Mouse (Mus musculus): Measurements from ENCODE around the gene Kif27. TPM values are rescaled to one million over a fixed set of nuclear protein-coding genes. Genes with fewer than 3 reads are reported as not detected.
A peak's percentile ranks its signal among the peaks of the same experiment; 100 is the strongest.
"Not testable (repeated sequence)": the region's sequence is repeated elsewhere in the genome, so short reads cannot be mapped to it uniquely, and the experiment has no call there.

Gene Kif27
- polyA plus RNA-seq, 1 experiment from 2014 or later = 2.3 TPM

GRCm38 (mm10) chr13:58368835-58369234 is 9.9 kb upstream of the Kif27 start:
- DNase-seq (no peak), ATAC-seq (ENCODE audit: low FRiP score, low TSS enrichment) (no peak)
- H3K4me1 ChIP-seq (ENCODE audit: control insufficient read depth, insufficient read depth, low read length) = no peaks in the 10 kb centered on the region
- no peaks in the 10 kb centered on the region for H3K36me3 ChIP-seq (ENCODE audit: control insufficient read depth, insufficient read depth, low read length)
- 84% methylated on average over 4 of the region's 4 CpGs for WGBS
- no peak overlapping the region for H3K4me2 ChIP-seq (ENCODE audit: low read length)
- H3K27ac ChIP-seq (replicated peaks; ENCODE audit: low read depth, low read length) = no peak overlapping the region
- no peak overlapping the region for H3K4me3 ChIP-seq (replicated peaks; ENCODE audit: low read depth, low read length)
- no peaks in the 10 kb centered on the region for H3K9me3 ChIP-seq (ENCODE audit: control insufficient read depth, low read length)
- H3K27me3 ChIP-seq (ENCODE audit: control insufficient read depth, insufficient read depth, low read length) = no peaks in the 10 kb centered on the region
- H3K9ac ChIP-seq (replicated peaks; ENCODE audit: low read length) = no peak overlapping the region

GRCm38 (mm10) chr13:58367641-58368040 is 8.7 kb upstream of the Kif27 start:
- Histone ChIP-seq H3K36me3 (ENCODE audit: control insufficient read depth, insufficient read depth, low read length) (no peaks in the 10 kb centered on the region), H3K27me3 (ENCODE audit: control insufficient read depth, insufficient read depth, low read length) (no peaks in the 10 kb centered on the region), H3K4me2 (ENCODE audit: low read length) (no peak overlapping the region), H3K9ac (replicated peaks; ENCODE audit: low read length) (no peak overlapping the region), H3K4me3 (replicated peaks; ENCODE audit: low read depth, low read length) (no peak overlapping the region), H3K4me1 (ENCODE audit: control insufficient read depth, insufficient read depth, low read length) (no peaks in the 10 kb centered on the region), H3K9me3 (ENCODE audit: control insufficient read depth, low read length) (no peaks in the 10 kb centered on the region), H3K27ac (replicated peaks; ENCODE audit: low read depth, low read length) (no peak overlapping the region)
- DNase-seq = no peak
- no peak for ATAC-seq (ENCODE audit: low FRiP score, low TSS enrichment)
- 65% methylated on average over 1 of the region's 1 CpGs for WGBS

- Histone ChIP-seq H3K4me2 (ENCODE audit: low read length) (no peak overlapping the region), H3K27ac (replicated peaks; ENCODE audit: low read depth, low read length) (no peak overlapping the region), H3K9ac (replicated peaks; ENCODE audit: low read length) (no peak overlapping the region), H3K4me3 (replicated peaks; ENCODE audit: low read depth, low read length) (no peak overlapping the region), H3K9me3 (ENCODE audit: control insufficient read depth, low read length) (0 out of 2 replicates have a peak, but pooled peaks cover 5% of the 10 kb centered on the region), H3K36me3 (ENCODE audit: control insufficient read depth, insufficient read depth, low read length) (no peaks in the 10 kb centered on the region), H3K27me3 (ENCODE audit: control insufficient read depth, insufficient read depth, low read length) (no peaks in the 10 kb centered on the region), H3K4me1 (ENCODE audit: control insufficient read depth, insufficient read depth, low read length) (no peaks in the 10 kb centered on the region)
- DNase-seq (no peak), ATAC-seq (ENCODE audit: low FRiP score, low TSS enrichment) (no peak)
- WGBS = 91% methylated on average over 3 of the region's 3 CpGs
These were observed 7.5 kb upstream of the Kif27 start for GRCm38 (mm10) chr13:58366373-58366772.

GRCm38 (mm10) chr13:58365179-58365578 is 6.3 kb upstream of the Kif27 start:
- not testable (repeated sequence) for H3K9me3 ChIP-seq (ENCODE audit: control insufficient read depth, low read length); ATAC-seq (ENCODE audit: low FRiP score, low TSS enrichment); H3K9ac ChIP-seq (replicated peaks; ENCODE audit: low read length); H3K36me3 ChIP-seq (ENCODE audit: control insufficient read depth, insufficient read depth, low read length); H3K4me1 ChIP-seq (ENCODE audit: control insufficient read depth, insufficient read depth, low read length); H3K4me3 ChIP-seq (replicated peaks; ENCODE audit: low read depth, low read length); H3K4me2 ChIP-seq (ENCODE audit: low read length); H3K27me3 ChIP-seq (ENCODE audit: control insufficient read depth, insufficient read depth, low read length); H3K27ac ChIP-seq (replicated peaks; ENCODE audit: low read depth, low read length); DNase-seq
- WGBS = 85% methylated on average over 8 of the region's 8 CpGs

- WGBS = 85% methylated on average over 8 of the region's 8 CpGs
- Histone ChIP-seq H3K4me3 (replicated peaks; ENCODE audit: low read depth, low read length) (no peak overlapping the region), H3K4me2 (ENCODE audit: low read length) (no peak overlapping the region), H3K27ac (replicated peaks; ENCODE audit: low read depth, low read length) (no peak overlapping the region), H3K9me3 (ENCODE audit: control insufficient read depth, low read length) (0 out of 2 replicates have a peak, but pooled peaks cover 5% of the 10 kb centered on the region), H3K4me1 (ENCODE audit: control insufficient read depth, insufficient read depth, low read length) (no peaks in the 10 kb centered on the region), H3K9ac (replicated peaks; ENCODE audit: low read length) (no peak overlapping the region), H3K27me3 (ENCODE audit: control insufficient read depth, insufficient read depth, low read length) (no peaks in the 10 kb centered on the region), H3K36me3 (ENCODE audit: control insufficient read depth, insufficient read depth, low read length) (no peaks in the 10 kb centered on the region)
- no peak for DNase-seq
- ATAC-seq (ENCODE audit: low FRiP score, low TSS enrichment) = no peak
These were observed 5.6 kb upstream of the Kif27 start for GRCm38 (mm10) chr13:58364353-58365175.

- WGBS = 6% methylated on average over 7 of the region's 7 CpGs
- H3K9me3 ChIP-seq (ENCODE audit: control insufficient read depth, low read length) = 0 out of 2 replicates have a peak, but pooled peaks cover 5% of the 10 kb centered on the region
- H3K27me3 ChIP-seq (ENCODE audit: control insufficient read depth, insufficient read depth, low read length) = no peaks in the 10 kb centered on the region
- DNase-seq = no peak
- H3K9ac ChIP-seq (replicated peaks; ENCODE audit: low read length) = peak overlapping the region; percentile 64
- H3K4me1 ChIP-seq (ENCODE audit: control insufficient read depth, insufficient read depth, low read length) = 0 out of 2 replicates have a peak, but pooled peaks cover 2% of the 10 kb centered on the region
- no peaks in the 10 kb centered on the region for H3K36me3 ChIP-seq (ENCODE audit: control insufficient read depth, insufficient read depth, low read length)
- H3K4me3 ChIP-seq (replicated peaks; ENCODE audit: low read depth, low read length) = peak overlapping the region; percentile 64
- peak overlapping the region; percentile 41; the same call in 1 of the 2 replicates for H3K27ac ChIP-seq (replicated peaks; ENCODE audit: low read depth, low read length)
- no peak; the same call in 1 of the 2 replicates for ATAC-seq (ENCODE audit: low FRiP score, low TSS enrichment)
- H3K4me2 ChIP-seq (ENCODE audit: low read length) = peak overlapping the region; percentile 91
These were observed 357 bp upstream of the Kif27 start for GRCm38 (mm10) chr13:58359304-58359653.

- Histone ChIP-seq H3K36me3 (ENCODE audit: control insufficient read depth, insufficient read depth, low read length) (no peaks in the 10 kb centered on the region), H3K9me3 (ENCODE audit: control insufficient read depth, low read length) (no peaks in the 10 kb centered on the region), H3K9ac (replicated peaks; ENCODE audit: low read length) (no peak overlapping the region), H3K4me3 (replicated peaks; ENCODE audit: low read depth, low read length) (no peak overlapping the region), H3K27ac (replicated peaks; ENCODE audit: low read depth, low read length) (no peak overlapping the region), H3K4me2 (ENCODE audit: low read length) (no peak overlapping the region), H3K27me3 (ENCODE audit: control insufficient read depth, insufficient read depth, low read length) (no peaks in the 10 kb centered on the region), H3K4me1 (ENCODE audit: control insufficient read depth, insufficient read depth, low read length) (no peaks in the 10 kb centered on the region)
- ATAC-seq (ENCODE audit: low FRiP score, low TSS enrichment) (no peak), DNase-seq (no peak)
These were observed 5.9 kb downstream of the Kif27 start for GRCm38 (mm10) chr13:58352996-58353395.

GRCm38 (mm10) chr13:58350606-58351005 is 8.3 kb downstream of the Kif27 start:
- Histone ChIP-seq H3K9me3 (ENCODE audit: control insufficient read depth, low read length) (no peaks in the 10 kb centered on the region), H3K4me2 (ENCODE audit: low read length) (no peak overlapping the region), H3K9ac (replicated peaks; ENCODE audit: low read length) (no peak overlapping the region), H3K4me3 (replicated peaks; ENCODE audit: low read depth, low read length) (no peak overlapping the region), H3K27ac (replicated peaks; ENCODE audit: low read depth, low read length) (no peak overlapping the region), H3K27me3 (ENCODE audit: control insufficient read depth, insufficient read depth, low read length) (no peaks in the 10 kb centered on the region), H3K4me1 (ENCODE audit: control insufficient read depth, insufficient read depth, low read length) (no peaks in the 10 kb centered on the region), H3K36me3 (ENCODE audit: control insufficient read depth, insufficient read depth, low read length) (no peaks in the 10 kb centered on the region)
- WGBS = 70% methylated on average over 4 of the region's 4 CpGs
- ATAC-seq (ENCODE audit: low FRiP score, low TSS enrichment) (no peak), DNase-seq (no peak)

- Histone ChIP-seq H3K4me1 (ENCODE audit: control insufficient read depth, insufficient read depth, low read length) (no peaks in the 10 kb centered on the region), H3K36me3 (ENCODE audit: control insufficient read depth, insufficient read depth, low read length) (no peaks in the 10 kb centered on the region), H3K4me3 (replicated peaks; ENCODE audit: low read depth, low read length) (no peak overlapping the region), H3K9me3 (ENCODE audit: control insufficient read depth, low read length) (no peaks in the 10 kb centered on the region), H3K27me3 (ENCODE audit: control insufficient read depth, insufficient read depth, low read length) (no peaks in the 10 kb centered on the region), H3K9ac (replicated peaks; ENCODE audit: low read length) (no peak overlapping the region), H3K4me2 (ENCODE audit: low read length) (no peak overlapping the region), H3K27ac (replicated peaks; ENCODE audit: low read depth, low read length) (no peak overlapping the region)
- 90% methylated on average over 9 of the region's 9 CpGs for WGBS
- DNase-seq (no peak), ATAC-seq (ENCODE audit: low FRiP score, low TSS enrichment) (no peak)
These were observed 14.4 kb downstream of the Kif27 start for GRCm38 (mm10) chr13:58344505-58344904.
